Mouse (Mus musculus): ENCODE data around the gene Ccdc8. TPM values are rescaled to one million over a fixed set of nuclear protein-coding genes. Genes with fewer than 3 reads are reported as not detected.

Gene Ccdc8
- polyA plus RNA-seq, 1 experiment from 2014 or later, result 6.4 TPM

DNA sequence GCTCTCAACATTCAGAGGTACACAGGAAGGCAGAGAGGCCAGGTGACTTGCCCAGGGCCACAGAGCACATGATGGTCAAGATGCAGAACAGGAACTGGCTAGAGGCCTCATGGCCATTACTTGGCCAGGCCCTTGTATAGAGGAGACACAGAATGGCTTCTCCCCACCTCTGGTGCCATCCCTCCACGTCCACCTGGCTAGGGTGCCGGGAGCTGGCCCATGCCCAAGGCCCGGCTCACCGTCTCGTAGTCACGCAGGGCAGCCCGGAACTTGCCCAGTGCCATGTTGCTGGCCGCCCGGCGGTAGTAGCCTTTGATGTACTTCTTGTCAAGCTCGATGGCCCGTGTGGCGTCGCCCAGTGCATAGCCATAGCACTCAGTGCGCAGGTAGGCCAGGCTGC is 29.7 kb downstream of the Ccdc8 start:
- Histone ChIP-seq H3K4me3 (no peak overlapping the region), H3K4me1 (peaks cover 28% of the 10 kb centered on the region), H3K4me2 (no peak overlapping the region), H3K9ac (no peak overlapping the region), H3K36me3 (replicated peaks) (peaks cover 27% of the 10 kb centered on the region), H3K27me3 (replicated peaks) (no peaks in the 10 kb centered on the region), H3K27ac (no peak overlapping the region), H3K9me3 (no peaks in the 10 kb centered on the region)
- WGBS, result 95% methylated on average over 15 of the region's 15 CpGs
- ATAC-seq (replicated peaks), result no peak

DNA sequence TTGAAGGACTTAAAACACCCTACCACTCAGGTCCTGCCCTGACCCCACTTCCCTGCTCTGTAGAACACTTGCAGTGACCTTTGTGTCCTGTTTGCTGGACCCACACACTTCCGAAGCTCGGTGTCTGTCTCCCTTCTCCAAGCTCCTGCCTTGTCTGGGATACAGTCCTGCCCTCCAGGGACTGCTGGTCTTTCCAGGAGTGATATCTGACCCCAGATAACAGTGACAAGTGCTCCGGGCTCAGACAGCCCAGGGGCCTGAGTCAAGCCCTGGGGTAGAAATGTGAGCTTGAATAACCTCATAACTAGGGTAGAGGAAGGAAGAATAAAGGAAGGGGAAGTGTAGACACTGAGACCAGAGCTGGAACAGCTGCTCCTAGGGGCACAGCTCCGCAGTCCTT is 31.2 kb downstream of the Ccdc8 start:
- no peak overlapping the region for H3K4me3 ChIP-seq
- no peaks in the 10 kb centered on the region for H3K27me3 ChIP-seq (replicated peaks)
- no peak overlapping the region for H3K4me2 ChIP-seq
- no peak overlapping the region for H3K9ac ChIP-seq
- no peaks in the 10 kb centered on the region for H3K9me3 ChIP-seq
- no peak for ATAC-seq (replicated peaks)
- peaks cover 27% of the 10 kb centered on the region for H3K36me3 ChIP-seq (replicated peaks)
- 90% methylated on average over 4 of the region's 4 CpGs for WGBS
- H3K27ac ChIP-seq, result no peak overlapping the region
- H3K4me1 ChIP-seq, result peaks cover 30% of the 10 kb centered on the region

DNA sequence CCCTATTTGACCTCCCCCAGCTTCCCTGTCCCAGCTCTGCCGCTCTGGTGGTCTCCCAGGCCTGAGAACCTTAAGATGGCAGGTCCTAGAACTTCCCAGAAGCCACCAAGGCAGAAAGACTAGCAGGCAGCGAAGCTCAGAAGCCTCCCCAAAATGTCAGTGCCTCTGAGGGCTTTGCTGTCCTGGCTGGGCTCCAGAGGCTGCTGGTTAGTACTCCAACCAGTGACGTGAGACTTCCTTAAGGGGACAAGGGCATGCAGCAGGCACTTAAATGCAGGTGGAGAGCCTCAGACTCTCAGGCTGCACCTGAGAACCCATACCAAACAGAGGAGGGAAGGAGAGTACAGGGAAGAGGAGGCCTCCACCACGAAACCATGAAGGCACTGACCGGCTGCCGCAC is 31.6 kb downstream of the Ccdc8 start:
- Histone ChIP-seq H3K4me1 (peaks cover 30% of the 10 kb centered on the region), H3K4me2 (no peak overlapping the region), H3K27me3 (replicated peaks) (no peaks in the 10 kb centered on the region), H3K27ac (no peak overlapping the region), H3K36me3 (replicated peaks) (peaks cover 27% of the 10 kb centered on the region), H3K9me3 (no peaks in the 10 kb centered on the region), H3K4me3 (no peak overlapping the region), H3K9ac (no peak overlapping the region)
- 90% methylated on average over 6 of the region's 6 CpGs for WGBS
- ATAC-seq (replicated peaks), result no peak

DNA sequence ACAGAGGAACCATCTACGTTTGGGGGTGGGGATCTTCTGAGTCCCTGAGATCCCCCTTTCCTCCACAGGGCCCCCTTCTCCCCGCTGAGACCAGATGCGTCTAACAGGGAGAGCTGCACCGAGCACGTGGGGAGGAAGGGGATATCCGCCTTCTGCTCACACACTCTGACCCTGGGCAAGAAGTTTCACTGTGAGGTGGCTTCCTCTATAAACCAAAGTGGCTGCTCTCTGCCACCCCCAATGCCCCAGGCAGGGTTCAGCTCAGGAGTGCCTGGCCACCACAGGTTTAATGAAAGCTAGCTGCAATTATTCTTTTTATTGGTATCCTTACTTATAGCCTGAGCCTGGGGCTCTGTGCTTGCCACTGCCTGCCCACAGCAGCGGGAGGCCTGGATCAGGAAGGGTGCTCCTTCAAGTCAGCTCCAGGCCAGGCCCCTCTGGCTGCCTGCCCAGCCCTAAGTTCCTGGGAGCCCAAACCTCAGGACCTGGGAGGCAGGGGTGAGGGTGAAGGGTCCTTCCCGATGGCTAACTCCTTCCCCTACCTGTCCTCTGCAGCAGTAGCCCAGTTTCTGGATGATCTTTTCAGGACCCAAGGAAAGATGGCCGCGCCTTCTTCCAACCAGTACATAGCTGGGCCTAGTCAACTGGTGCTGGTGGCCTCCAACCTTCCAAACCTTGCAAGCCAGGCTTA is 32.5 kb downstream of the Ccdc8 start:
- Histone ChIP-seq H3K4me3 (no peak overlapping the region), H3K9ac (no peak overlapping the region), H3K4me1 (peaks cover 30% of the 10 kb centered on the region), H3K27ac (no peak overlapping the region), H3K4me2 (no peak overlapping the region), H3K9me3 (no peaks in the 10 kb centered on the region), H3K36me3 (replicated peaks) (peaks cover 27% of the 10 kb centered on the region), H3K27me3 (replicated peaks) (no peaks in the 10 kb centered on the region)
- no peak for ATAC-seq (replicated peaks)
- WGBS, result 88% methylated on average over 10 of the region's 10 CpGs

DNA sequence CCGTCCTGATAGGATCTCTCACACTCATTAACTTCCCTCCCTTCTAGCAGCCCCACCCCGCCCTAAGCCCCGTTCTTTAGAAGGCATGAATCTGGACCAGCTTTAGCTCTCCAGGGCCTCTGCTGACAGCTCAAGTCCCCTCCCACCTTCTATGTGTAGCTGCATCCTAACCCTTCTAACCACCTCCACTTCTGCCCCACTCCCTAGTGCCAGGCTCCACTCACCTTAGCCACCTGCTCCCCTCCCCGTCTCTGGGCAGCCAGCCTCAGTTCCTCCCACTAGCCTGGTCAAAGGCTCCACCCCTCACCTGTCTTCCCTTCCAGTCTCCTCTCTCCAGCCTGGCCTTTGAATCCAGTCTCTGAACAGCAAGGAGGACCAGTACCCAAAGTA is 33.0 kb downstream of the Ccdc8 start:
- Histone ChIP-seq H3K9me3 (no peaks in the 10 kb centered on the region), H3K4me1 (peaks cover 30% of the 10 kb centered on the region), H3K4me3 (no peak overlapping the region), H3K9ac (peak overlapping the region; percentile 8; the same call in 1 of the 2 replicates), H3K4me2 (peak overlapping the region; percentile 77), H3K27me3 (replicated peaks) (no peaks in the 10 kb centered on the region), H3K36me3 (replicated peaks) (peaks cover 25% of the 10 kb centered on the region), H3K27ac (no peak overlapping the region)
- no peak for ATAC-seq (replicated peaks)
- 85% methylated on average over 4 of the region's 4 CpGs for WGBS

DNA sequence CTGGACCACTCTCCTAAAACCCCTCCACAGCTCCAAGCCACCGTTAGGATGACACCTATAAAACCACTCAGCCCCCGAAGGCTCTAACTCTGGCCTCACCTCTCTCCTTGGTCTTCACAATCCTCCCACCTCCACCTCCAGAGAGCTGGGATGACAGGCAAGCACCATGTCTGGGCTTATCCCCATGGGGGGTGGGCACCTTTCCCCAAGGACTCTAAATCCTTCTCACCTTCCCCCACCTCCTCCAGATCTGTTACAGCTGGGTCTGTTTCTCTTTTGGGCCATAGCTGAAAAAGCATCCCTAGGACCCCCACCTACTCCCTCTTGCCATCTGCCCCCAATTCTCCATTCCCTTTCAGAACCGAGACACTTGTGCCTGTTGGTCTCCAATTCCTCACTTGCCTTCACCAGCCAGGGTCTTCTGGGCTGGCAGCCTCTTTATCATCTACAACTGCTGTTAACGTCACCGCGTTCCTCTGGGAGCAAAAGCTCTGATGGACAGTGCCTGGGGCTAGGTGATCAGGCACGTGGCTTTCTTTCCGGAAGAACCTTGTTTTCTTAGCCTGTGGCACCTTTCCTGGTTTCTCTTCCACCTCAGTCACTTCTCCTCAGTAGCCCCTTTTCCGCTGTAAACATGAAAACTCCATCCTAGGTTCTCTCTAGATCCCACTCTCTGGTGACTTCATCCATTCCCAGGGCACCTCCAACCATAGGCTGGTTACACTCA is 33.6 kb downstream of the Ccdc8 start:
- Histone ChIP-seq H3K36me3 (replicated peaks) (peaks cover 20% of the 10 kb centered on the region), H3K4me1 (peaks cover 30% of the 10 kb centered on the region), H3K27me3 (replicated peaks) (no peaks in the 10 kb centered on the region), H3K4me3 (peak overlapping the region; percentile 80; the same call in 1 of the 2 replicates), H3K27ac (no peak overlapping the region), H3K9me3 (no peaks in the 10 kb centered on the region), H3K4me2 (peak overlapping the region; percentile 77), H3K9ac (peak overlapping the region; percentile 8)
- WGBS, result 76% methylated on average over 9 of the region's 9 CpGs
- ATAC-seq (replicated peaks), result no peak

DNA sequence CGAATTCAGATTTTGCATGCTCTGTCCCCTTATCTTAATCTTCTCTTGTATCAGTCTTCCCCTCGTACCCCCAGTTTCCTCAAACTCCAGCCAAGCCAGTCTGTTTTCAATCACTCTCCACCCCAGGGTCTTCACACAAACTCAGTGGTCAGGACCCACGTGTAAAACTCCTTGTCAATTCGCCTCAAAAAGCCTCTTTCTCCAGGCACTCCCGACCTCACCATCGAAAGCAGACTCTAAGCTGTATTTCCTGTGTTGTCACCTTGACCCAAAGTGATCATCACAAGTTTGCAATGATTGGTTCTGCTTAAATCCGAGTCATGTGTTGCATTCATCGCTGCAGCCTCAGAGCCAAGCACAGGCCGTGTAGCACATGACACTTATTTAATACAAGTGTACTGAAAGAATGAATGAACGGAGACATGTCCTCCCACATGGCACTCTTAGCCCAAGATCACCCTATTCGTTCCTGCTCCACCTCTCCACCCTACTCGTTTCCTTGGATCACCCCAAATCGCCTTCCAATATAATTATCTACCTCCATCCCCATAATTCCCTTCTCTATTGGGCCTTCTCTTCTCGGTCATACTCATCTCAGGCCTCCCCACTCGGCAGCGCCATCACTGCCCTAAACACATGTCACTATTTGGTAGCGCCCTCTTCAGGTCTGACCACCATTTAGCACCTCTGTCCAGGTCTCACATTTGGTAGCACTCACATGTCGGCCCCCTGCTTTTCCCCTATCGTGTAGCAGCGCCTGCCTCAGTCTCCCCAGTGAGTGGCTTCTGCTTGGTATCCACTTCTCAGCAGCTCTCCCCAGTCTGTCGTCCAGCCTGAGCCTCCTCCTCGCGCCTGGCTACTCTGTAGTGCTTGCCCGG is 34.4 kb downstream of the Ccdc8 start:
- H3K4me1 ChIP-seq, result peaks cover 30% of the 10 kb centered on the region

DNA sequence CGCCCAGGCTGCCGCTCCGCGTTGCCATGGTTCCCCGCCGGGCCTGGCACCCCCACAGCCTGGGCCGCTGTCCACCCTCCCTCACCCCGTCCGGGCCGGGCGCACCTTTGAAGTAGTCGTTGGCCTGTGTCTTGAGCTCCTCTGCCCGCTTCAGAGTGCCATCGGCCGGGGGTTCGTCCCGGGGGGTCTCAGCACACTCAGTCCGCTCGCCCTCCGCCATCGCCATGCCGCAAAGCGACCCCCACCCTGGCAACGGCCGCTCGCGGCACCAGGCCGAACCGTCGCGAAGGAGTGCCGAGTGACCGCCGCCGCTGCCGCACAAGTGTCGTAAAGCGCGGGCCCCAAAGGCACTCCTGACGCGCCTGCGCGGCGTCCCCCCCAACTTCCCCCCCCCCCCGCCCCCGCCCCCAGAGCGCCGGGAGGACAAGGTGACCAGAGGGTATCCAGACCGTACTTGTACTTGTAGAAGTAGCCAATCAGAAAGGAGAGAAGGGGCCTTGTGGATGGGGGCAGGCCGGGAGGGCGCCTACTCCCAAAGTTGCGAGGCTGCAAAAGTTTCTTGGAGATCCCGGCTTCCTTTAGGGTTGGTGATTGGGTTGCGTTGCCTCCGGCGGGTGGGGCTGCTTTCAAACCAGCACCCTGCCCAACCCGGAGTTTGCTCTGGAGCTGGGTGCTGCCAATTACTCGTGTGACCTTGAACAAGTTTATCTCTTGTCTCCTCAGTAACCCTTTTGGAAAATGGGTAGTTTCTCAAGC is 35.3 kb downstream of the Ccdc8 start, which contains the start of gene Ppp5c:
Gene Ppp5c (minus strand): TSS at position 337 of the 756 bp plus-strand sequence.
- Histone ChIP-seq H3K4me2 (peak within 1 kb of the TSS; percentile 77), H3K27ac (peak within 1 kb of the TSS; percentile 78), H3K36me3 (replicated peaks) (0 out of 2 replicates have a peak, but pooled peaks cover 3% of the 10 kb centered on the region), H3K9ac (peak within 1 kb of the TSS; percentile 76), H3K27me3 (replicated peaks) (no peaks in the 10 kb centered on the region), H3K4me3 (peak within 1 kb of the TSS; percentile 80), H3K4me1 (peaks cover 30% of the 10 kb centered on the region), H3K9me3 (no peaks in the 10 kb centered on the region)
- WGBS, result 1% methylated on average over 58 of the region's 58 CpGs
- peak; percentile 88 for ATAC-seq (replicated peaks)

More for the DNA sequence above, 34.4 kb downstream of the Ccdc8 start:
- H3K27ac ChIP-seq, result peak overlapping the region; percentile 78
- peak; percentile 21; the same call in 1 of the 2 replicates for ATAC-seq (replicated peaks)
- H3K4me3 ChIP-seq, result peak overlapping the region; percentile 80
- 9% methylated on average over 24 of the region's 24 CpGs for WGBS
- H3K9me3 ChIP-seq, result no peaks in the 10 kb centered on the region
- peak overlapping the region; percentile 76 for H3K9ac ChIP-seq
- peak overlapping the region; percentile 77 for H3K4me2 ChIP-seq
- H3K36me3 ChIP-seq (replicated peaks), result peaks cover 11% of the 10 kb centered on the region; the same call in 1 of the 2 replicates
- H3K27me3 ChIP-seq (replicated peaks), result no peaks in the 10 kb centered on the region

GRCm38 (mm10) chr7:17028923-17029322 is 36.4 kb downstream of the Ccdc8 start:
- no peak for ATAC-seq (replicated peaks)
- no peak overlapping the region for H3K4me2 ChIP-seq
- no peaks in the 10 kb centered on the region for H3K9me3 ChIP-seq
- H3K4me3 ChIP-seq, result no peak overlapping the region
- no peaks in the 10 kb centered on the region for H3K27me3 ChIP-seq (replicated peaks)
- WGBS, result 78% methylated on average over 7 of the region's 7 CpGs
- H3K9ac ChIP-seq, result no peak overlapping the region
- H3K4me1 ChIP-seq, result peaks cover 30% of the 10 kb centered on the region
- 0 out of 2 replicates have a peak, but pooled peaks cover 3% of the 10 kb centered on the region for H3K36me3 ChIP-seq (replicated peaks)
- no peak overlapping the region for H3K27ac ChIP-seq

GRCm38 (mm10) chr7:17030239-17030638 is 37.7 kb downstream of the Ccdc8 start:
- Histone ChIP-seq H3K27me3 (replicated peaks) (no peaks in the 10 kb centered on the region), H3K9me3 (no peaks in the 10 kb centered on the region), H3K36me3 (replicated peaks) (no peaks in the 10 kb centered on the region), H3K4me1 (peaks cover 21% of the 10 kb centered on the region), H3K4me2 (no peak overlapping the region), H3K9ac (no peak overlapping the region), H3K4me3 (no peak overlapping the region), H3K27ac (no peak overlapping the region)
- 84% methylated on average over 7 of the region's 7 CpGs for WGBS
- no peak for ATAC-seq (replicated peaks)

- no peak overlapping the region for H3K4me3 ChIP-seq
- H3K9me3 ChIP-seq, result no peaks in the 10 kb centered on the region
- no peak overlapping the region for H3K27ac ChIP-seq
- H3K36me3 ChIP-seq (replicated peaks), result no peaks in the 10 kb centered on the region
- no peak overlapping the region for H3K4me2 ChIP-seq
- H3K4me1 ChIP-seq, result peaks cover 3% of the 10 kb centered on the region; the same call in 1 of the 2 replicates
- 15% methylated on average over 9 of the region's 9 CpGs for WGBS
- ATAC-seq (replicated peaks), result peak; percentile 75
- H3K27me3 ChIP-seq (replicated peaks), result no peaks in the 10 kb centered on the region
- no peak overlapping the region for H3K9ac ChIP-seq
Observed at GRCm38 (mm10) chr7:17038018-17038695, 45.6 kb downstream of the Ccdc8 start.

Data from midbrain, embryonic 15.5 days (tissue).